Mouse (Mus musculus): ENCODE measurements around the gene Tns4. TPM values are rescaled to one million over a fixed set of nuclear protein-coding genes. Genes with fewer than 3 reads are reported as not detected.

Tns4 gene
- polyA plus RNA-seq, 1 experiment: 12.8 TPM

- H3K27me3 ChIP-seq (ENCODE audit: control insufficient read depth, insufficient read depth, low read length, poor library complexity, severe bottlenecking): no peaks in the 10 kb centered on the region
- H3K4me3 ChIP-seq (ENCODE audit: low read depth, low read length): no peak overlapping the region
- no peak overlapping the region for H3K9ac ChIP-seq (ENCODE audit: low read depth, poor library complexity, severe bottlenecking)
- H3K9me3 ChIP-seq (replicated peaks; ENCODE audit: control insufficient read depth, insufficient read depth, low read length, poor library complexity, severe bottlenecking): no peaks in the 10 kb centered on the region
- H3K36me3 ChIP-seq (ENCODE audit: control insufficient read depth, insufficient read depth, low read length, poor library complexity, severe bottlenecking): no peaks in the 10 kb centered on the region
- no peak for TF ChIP-seq CTCF (IDR thresholded peaks at IDR 0.05; ENCODE audit: low read depth, low read length)
- TF ChIP-seq EP300 (IDR thresholded peaks at IDR 0.05; ENCODE audit: insufficient read depth, low read depth, low read length): no peak
- TF ChIP-seq POLR2A (IDR thresholded peaks at IDR 0.05; ENCODE audit: insufficient read depth, low read length): no peak
- H3K4me1 ChIP-seq (ENCODE audit: control insufficient read depth, insufficient read depth, low read length): peaks cover 5% of the 10 kb centered on the region
- no peak overlapping the region for H3K27ac ChIP-seq (ENCODE audit: insufficient read depth, low read length)
Measured at GRCm38 (mm10) chr11:99062661-99063060, 26.4 kb downstream of the Tns4 start.

- Histone ChIP-seq H3K27me3 (ENCODE audit: control insufficient read depth, insufficient read depth, low read length, poor library complexity, severe bottlenecking) (no peaks in the 10 kb centered on the region), H3K4me3 (ENCODE audit: low read depth, low read length) (no peak overlapping the region), H3K4me1 (ENCODE audit: control insufficient read depth, insufficient read depth, low read length) (peaks cover under 1% of the 10 kb centered on the region), H3K27ac (ENCODE audit: insufficient read depth, low read length) (no peak overlapping the region), H3K9ac (ENCODE audit: low read depth, poor library complexity, severe bottlenecking) (no peak overlapping the region), H3K9me3 (replicated peaks; ENCODE audit: control insufficient read depth, insufficient read depth, low read length, poor library complexity, severe bottlenecking) (no peaks in the 10 kb centered on the region), H3K36me3 (ENCODE audit: control insufficient read depth, insufficient read depth, low read length, poor library complexity, severe bottlenecking) (no peaks in the 10 kb centered on the region)
- no peak for TF ChIP-seq CTCF (IDR thresholded peaks at IDR 0.05; ENCODE audit: low read depth, low read length)
- no peak for TF ChIP-seq EP300 (IDR thresholded peaks at IDR 0.05; ENCODE audit: insufficient read depth, low read depth, low read length)
- no peak for TF ChIP-seq POLR2A (IDR thresholded peaks at IDR 0.05; ENCODE audit: insufficient read depth, low read length)
Measured at GRCm38 (mm10) chr11:99060435-99060834, 28.7 kb downstream of the Tns4 start.

GRCm38 (mm10) chr11:99055571-99056452 lies 33.3 kb downstream of the Tns4 start:
- H3K9ac ChIP-seq (ENCODE audit: low read depth, poor library complexity, severe bottlenecking): no peak overlapping the region
- no peak overlapping the region for H3K4me3 ChIP-seq (ENCODE audit: low read depth, low read length)
- no peaks in the 10 kb centered on the region for H3K27me3 ChIP-seq (ENCODE audit: control insufficient read depth, insufficient read depth, low read length, poor library complexity, severe bottlenecking)
- no peak overlapping the region for H3K27ac ChIP-seq (ENCODE audit: insufficient read depth, low read length)
- TF ChIP-seq POLR2A (IDR thresholded peaks at IDR 0.05; ENCODE audit: insufficient read depth, low read length) (no peak), EP300 (IDR thresholded peaks at IDR 0.05; ENCODE audit: insufficient read depth, low read depth, low read length) (no peak), CTCF (IDR thresholded peaks at IDR 0.05; ENCODE audit: low read depth, low read length) (no peak)
- no peaks in the 10 kb centered on the region for H3K9me3 ChIP-seq (replicated peaks; ENCODE audit: control insufficient read depth, insufficient read depth, low read length, poor library complexity, severe bottlenecking)
- H3K4me1 ChIP-seq (ENCODE audit: control insufficient read depth, insufficient read depth, low read length): no peaks in the 10 kb centered on the region
- no peaks in the 10 kb centered on the region for H3K36me3 ChIP-seq (ENCODE audit: control insufficient read depth, insufficient read depth, low read length, poor library complexity, severe bottlenecking)

GRCm38 (mm10) chr11:99055143-99055542 lies 34.0 kb downstream of the Tns4 start:
- TF ChIP-seq CTCF (IDR thresholded peaks at IDR 0.05; ENCODE audit: low read depth, low read length): no peak
- TF ChIP-seq EP300 (IDR thresholded peaks at IDR 0.05; ENCODE audit: insufficient read depth, low read depth, low read length): no peak
- TF ChIP-seq POLR2A (IDR thresholded peaks at IDR 0.05; ENCODE audit: insufficient read depth, low read length): no peak
- H3K4me1 ChIP-seq (ENCODE audit: control insufficient read depth, insufficient read depth, low read length): no peaks in the 10 kb centered on the region
- H3K36me3 ChIP-seq (ENCODE audit: control insufficient read depth, insufficient read depth, low read length, poor library complexity, severe bottlenecking): no peaks in the 10 kb centered on the region
- H3K9ac ChIP-seq (ENCODE audit: low read depth, poor library complexity, severe bottlenecking): no peak overlapping the region
- H3K27me3 ChIP-seq (ENCODE audit: control insufficient read depth, insufficient read depth, low read length, poor library complexity, severe bottlenecking): no peaks in the 10 kb centered on the region
- H3K9me3 ChIP-seq (replicated peaks; ENCODE audit: control insufficient read depth, insufficient read depth, low read length, poor library complexity, severe bottlenecking): no peaks in the 10 kb centered on the region
- H3K27ac ChIP-seq (ENCODE audit: insufficient read depth, low read length): no peak overlapping the region
- H3K4me3 ChIP-seq (ENCODE audit: low read depth, low read length): no peak overlapping the region

GRCm38 (mm10) chr11:99047643-99048042 lies 41.5 kb downstream of the Tns4 start:
- Histone ChIP-seq H3K27me3 (ENCODE audit: control insufficient read depth, insufficient read depth, low read length, poor library complexity, severe bottlenecking) (no peaks in the 10 kb centered on the region), H3K4me3 (ENCODE audit: low read depth, low read length) (no peak overlapping the region), H3K9ac (ENCODE audit: low read depth, poor library complexity, severe bottlenecking) (no peak overlapping the region), H3K4me1 (ENCODE audit: control insufficient read depth, insufficient read depth, low read length) (no peaks in the 10 kb centered on the region), H3K36me3 (ENCODE audit: control insufficient read depth, insufficient read depth, low read length, poor library complexity, severe bottlenecking) (no peaks in the 10 kb centered on the region), H3K9me3 (replicated peaks; ENCODE audit: control insufficient read depth, insufficient read depth, low read length, poor library complexity, severe bottlenecking) (no peaks in the 10 kb centered on the region), H3K27ac (ENCODE audit: insufficient read depth, low read length) (no peak overlapping the region)
- TF ChIP-seq CTCF (IDR thresholded peaks at IDR 0.05; ENCODE audit: low read depth, low read length) (no peak), POLR2A (IDR thresholded peaks at IDR 0.05; ENCODE audit: insufficient read depth, low read length) (no peak), EP300 (IDR thresholded peaks at IDR 0.05; ENCODE audit: insufficient read depth, low read depth, low read length) (no peak)

GRCm38 (mm10) chr11:99047120-99047519 lies 42.0 kb downstream of the Tns4 start:
- Histone ChIP-seq H3K27ac (ENCODE audit: insufficient read depth, low read length) (no peak overlapping the region), H3K27me3 (ENCODE audit: control insufficient read depth, insufficient read depth, low read length, poor library complexity, severe bottlenecking) (no peaks in the 10 kb centered on the region), H3K9me3 (replicated peaks; ENCODE audit: control insufficient read depth, insufficient read depth, low read length, poor library complexity, severe bottlenecking) (no peaks in the 10 kb centered on the region), H3K4me1 (ENCODE audit: control insufficient read depth, insufficient read depth, low read length) (no peaks in the 10 kb centered on the region), H3K36me3 (ENCODE audit: control insufficient read depth, insufficient read depth, low read length, poor library complexity, severe bottlenecking) (no peaks in the 10 kb centered on the region), H3K9ac (ENCODE audit: low read depth, poor library complexity, severe bottlenecking) (no peak overlapping the region), H3K4me3 (ENCODE audit: low read depth, low read length) (no peak overlapping the region)
- TF ChIP-seq POLR2A (IDR thresholded peaks at IDR 0.05; ENCODE audit: insufficient read depth, low read length) (no peak), EP300 (IDR thresholded peaks at IDR 0.05; ENCODE audit: insufficient read depth, low read depth, low read length) (no peak), CTCF (IDR thresholded peaks at IDR 0.05; ENCODE audit: low read depth, low read length) (no peak)
